Mouse (Mus musculus) adrenal gland, postnatal 36 days (tissue): ENCODE measurements around the gene Pcyt1a. TPM values are rescaled to one million over a fixed set of nuclear protein-coding genes. Genes with fewer than 3 reads are reported as not detected.
"Not testable (repeated sequence)": the region's sequence is repeated elsewhere in the genome, so short reads cannot be mapped to it uniquely, and the experiment has no call there.

Source experiments
- DNase-seq, 2 experiments: peaks; one replicate each; pipeline ENCODE4 v3.0.0; 2021; ENCODE audit warnings: mixed read lengths in 1 of 2
- total RNA-seq, 2 experiments: library from RNA; stranded (reverse); gene quantifications; 2 replicates each; pipeline ENCODE4 v1.2.3; 2021

The Pcyt1a gene
- total RNA-seq, 2 experiments from 2014 or later, result 86.1 to 103 TPM

DNA sequence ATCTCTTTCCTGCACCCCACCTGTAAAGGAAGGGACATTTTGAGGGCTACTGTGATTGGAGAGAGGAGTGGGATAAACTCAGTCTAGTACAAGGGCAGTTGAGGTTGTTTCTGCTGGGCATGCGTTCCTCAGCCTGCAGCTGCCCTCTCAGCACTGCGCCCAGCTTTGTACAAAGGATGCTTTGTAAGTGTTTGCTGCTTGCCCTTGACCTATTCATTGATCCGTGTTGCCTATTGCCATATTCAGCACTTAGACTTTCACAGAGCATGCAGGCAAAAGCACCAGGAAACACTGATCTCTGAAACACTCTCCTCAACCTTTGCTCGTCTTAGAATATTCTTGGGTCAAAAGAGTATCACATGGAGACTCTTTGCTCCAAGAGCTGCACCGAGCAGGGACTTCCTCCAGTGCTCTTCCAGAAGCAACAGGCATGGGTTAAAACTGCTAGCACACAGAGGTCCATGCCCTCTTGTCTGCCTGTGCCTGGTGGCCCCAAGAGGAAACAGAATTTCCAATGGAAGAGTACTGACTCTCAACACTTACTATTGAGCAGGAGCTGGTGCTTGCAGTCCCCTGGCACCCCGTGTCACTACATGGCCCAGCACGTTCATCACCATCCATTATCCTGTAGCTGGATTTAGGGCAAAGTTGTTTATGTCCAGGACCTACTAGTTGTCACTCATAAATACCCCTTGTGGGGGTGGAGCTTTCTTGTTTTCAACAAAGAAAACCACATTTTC lies 41.7 kb downstream of the Pcyt1a start:
- DNase-seq, result no peak

DNA sequence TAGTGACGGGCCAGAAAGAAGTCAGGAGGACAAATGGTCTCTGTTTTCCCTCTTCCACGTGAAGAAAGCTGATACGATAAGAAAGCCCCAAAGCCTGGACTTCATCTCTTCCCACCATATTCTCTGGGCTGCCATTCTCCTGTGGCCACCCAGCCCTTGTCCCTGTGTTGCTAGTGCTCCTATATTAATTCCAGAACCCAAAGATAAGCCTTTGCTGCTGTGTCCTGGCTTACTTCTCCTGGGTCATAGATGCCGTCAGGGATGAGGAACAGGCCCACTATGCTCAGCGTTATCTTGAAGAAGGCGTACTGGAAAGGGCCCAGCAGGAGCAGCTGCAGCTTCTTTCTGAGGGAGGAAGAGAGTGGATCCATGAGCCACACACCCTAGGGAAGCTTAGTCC lies 46.6 kb downstream of the Pcyt1a start:
- no peak for DNase-seq

DNA sequence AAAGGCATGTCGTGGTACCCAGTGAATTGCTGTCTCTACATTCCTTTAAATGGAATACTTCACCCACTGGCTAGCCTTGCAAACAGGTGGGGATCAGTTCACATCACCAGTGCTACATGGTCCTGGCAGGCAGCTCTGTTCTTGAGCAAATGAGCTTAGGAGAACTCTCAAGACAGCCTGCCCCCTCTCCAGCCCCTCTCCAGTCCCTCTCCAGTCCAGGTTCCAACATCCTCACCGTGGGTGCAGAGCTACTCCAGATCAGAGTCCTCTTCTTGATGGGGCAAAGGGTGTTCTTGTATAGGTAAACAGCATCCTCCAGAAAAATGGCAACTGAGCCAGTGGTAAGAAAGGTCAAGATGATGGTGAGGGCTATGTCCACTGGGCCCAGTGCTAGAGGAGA lies 48.7 kb downstream of the Pcyt1a start:
- no peak for DNase-seq

DNA sequence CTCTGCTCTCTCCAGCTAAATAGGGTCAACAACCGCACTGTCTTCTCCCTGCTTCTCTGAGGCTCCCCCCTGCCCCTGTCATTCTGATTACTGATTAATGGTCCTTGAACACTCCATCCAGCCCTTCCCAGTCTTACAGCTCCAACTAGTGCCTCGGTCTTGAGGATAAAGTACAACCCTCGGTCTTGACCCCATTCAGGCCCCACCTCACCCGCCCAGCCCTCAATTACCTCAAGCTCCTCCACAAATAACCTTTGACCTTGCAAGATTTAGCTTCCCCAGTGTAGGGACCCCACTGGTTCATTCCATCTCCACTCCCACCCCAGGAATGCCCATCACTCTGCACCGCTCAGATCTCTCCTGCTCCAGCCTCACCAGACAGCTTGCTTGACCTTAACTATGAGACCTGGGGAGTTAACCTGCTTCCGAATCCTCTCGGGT lies 53.7 kb downstream of the Pcyt1a start:
- no peak for DNase-seq

GRCm38 (mm10) chr16:32485209-32485608 lies 54.5 kb downstream of the Pcyt1a start:
- DNase-seq, result no peak

DNA sequence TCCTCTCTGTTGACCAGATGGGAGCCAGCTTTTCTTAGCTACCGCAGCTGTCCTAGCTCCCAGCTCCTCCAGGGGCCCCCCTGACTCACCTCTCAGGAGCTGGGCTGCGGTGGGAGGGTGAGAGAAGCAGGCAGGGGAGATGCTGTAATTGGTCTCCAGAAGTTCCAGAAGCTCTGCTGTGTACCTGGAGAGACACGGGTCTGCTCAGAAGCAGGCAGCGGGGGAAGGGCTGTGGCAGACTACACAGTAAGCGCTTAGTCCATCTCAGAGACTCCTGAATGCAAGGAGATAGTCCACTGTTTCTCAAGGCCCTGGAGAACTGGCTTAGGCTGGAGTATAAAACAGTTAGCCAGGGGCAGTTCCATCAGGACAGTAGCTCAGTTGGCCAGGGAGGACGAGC lies 55.3 kb downstream of the Pcyt1a start:
- DNase-seq, result no peak

DNA sequence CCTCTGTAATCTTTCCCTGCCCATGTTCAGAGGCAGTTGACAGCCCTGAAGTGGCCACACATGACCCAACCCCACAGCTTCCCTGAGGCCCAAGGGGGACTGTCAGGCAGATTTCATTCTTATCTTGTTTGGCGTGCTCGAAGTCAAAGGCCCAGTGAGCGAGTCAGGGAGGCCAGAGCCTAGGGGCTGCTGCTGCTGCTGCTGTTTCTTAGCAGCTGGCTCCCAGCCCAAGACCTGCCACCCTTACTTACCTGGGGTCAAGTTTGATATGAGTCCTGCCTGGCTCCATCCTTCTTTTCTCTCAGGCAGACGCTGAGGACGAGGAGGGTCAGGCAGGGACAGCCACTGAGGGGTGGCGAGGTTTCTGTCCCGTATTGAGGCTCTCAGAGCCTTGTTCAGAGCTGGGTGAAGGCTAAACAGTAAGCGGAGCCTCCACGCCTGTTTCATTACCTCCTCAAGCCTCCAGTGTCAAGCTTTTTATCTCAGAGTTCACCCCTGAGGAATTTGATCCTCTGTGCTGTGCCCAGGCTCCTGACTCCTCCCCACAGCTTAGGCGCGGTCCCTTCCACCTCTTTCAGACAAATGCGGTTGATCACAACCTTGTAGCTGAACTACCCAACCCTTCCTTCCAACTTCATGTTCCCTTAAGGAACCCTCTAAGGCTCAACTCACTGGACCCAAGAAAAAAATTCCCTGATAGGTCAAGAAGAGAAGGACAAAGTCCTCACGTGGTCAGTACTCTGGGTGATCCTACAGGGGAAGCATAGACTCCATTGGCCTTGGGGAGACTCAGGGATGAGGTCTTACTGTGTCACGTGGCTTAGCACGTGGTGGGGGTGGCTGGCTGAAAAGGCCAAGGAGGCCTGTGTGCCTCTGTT lies 56.8 kb downstream of the Pcyt1a start, which contains the start of gene Slc51a:
TSS of gene Slc51a (minus strand) at position 646 of the 878 bp plus-strand sequence.
- no peak for DNase-seq

DNA sequence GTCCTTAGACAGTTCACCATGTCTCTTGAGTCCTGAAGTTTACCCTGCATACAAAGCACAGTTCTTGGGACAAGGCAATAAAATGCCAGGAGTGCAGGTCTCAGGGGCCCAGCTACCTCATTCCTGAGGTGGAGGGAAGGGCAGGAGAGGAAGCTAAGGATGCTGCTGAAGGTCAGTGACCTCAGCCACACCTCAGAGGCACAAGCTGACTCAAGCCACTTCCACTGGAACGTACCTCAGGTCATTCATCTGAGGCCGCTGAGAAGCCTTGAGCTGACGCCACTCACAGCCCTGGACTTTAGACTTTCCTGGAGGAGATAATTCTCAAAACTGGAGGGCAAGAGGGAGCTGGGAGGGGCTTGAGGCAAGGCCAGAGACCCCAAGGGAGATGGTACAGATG lies 58.2 kb downstream of the Pcyt1a start:
- no peak for DNase-seq

DNA sequence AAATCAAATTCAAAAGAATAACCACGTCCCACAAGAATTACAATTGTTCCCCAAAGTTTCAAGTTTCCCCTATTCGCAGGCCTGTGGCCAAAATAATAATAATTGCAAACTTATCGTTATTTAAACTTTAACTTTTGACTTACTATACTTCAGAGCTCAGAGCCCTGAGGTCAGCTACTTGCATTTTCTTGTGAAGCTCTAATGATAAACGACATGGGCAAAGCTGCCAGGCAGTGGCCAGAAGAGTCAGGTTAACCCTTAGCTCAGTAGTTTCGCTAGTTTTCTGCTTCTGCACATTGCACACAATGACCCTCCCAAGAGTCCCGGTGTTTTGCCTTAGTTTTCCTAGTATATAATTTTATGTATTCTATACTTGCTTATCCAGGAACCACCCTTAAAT lies 63.6 kb downstream of the Pcyt1a start:
- not testable (repeated sequence) for DNase-seq

DNA sequence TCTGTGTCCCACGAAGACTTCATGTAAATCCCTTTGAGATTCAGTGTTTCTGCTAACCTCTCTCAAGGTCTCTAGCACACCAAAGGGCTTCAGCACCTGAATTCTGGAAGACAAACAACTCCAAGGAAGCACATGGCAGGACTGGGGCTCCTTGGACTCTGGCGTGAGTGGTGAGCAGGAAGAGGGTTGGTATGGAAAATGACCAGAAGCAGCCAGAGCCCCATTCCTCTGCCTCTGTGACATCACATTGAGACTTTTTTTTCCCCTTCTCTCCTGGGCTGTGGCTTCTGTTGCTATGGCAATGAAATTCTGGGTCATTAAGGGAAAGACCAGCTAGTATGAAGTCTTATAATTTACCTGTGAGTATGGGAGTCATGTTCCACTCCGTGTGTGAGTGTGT lies 65.2 kb downstream of the Pcyt1a start, which contains the start of gene Zdhhc19:
TSS of gene Zdhhc19 (plus strand) at position 301 of the 400 bp plus-strand sequence.
- no peak for DNase-seq

DNA sequence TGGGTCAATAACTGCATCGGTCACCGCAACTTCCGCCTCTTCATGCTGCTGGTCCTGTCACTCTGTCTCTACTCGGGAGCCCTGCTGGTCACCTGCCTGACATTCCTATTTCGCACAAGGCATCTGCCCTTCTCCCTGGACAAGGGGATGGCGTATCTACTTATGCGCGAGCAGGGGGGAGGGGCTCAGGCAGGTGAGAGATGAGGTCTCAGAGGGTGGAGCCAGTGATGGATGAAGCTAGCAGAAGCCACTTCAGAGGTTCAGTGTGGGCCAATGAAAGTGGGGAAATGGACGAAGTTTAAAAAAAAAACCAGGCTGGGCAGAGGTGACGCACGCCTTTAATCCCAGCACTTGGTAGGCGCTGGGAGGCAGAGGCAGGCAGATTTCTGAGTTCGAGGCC lies 68.3 kb downstream of the Pcyt1a start:
- DNase-seq, result no peak

- DNase-seq, result peak; percentile 85 to 91
Observed at GRCm38 (mm10) chr16:32499430-32500037, 68.8 kb downstream of the Pcyt1a start.

- DNase-seq, result no peak
Observed at GRCm38 (mm10) chr16:32501459-32501858, 70.7 kb downstream of the Pcyt1a start.

- no peak for DNase-seq
Observed at GRCm38 (mm10) chr16:32502621-32503335, 72.1 kb downstream of the Pcyt1a start.

- no peak for DNase-seq
Observed at GRCm38 (mm10) chr16:32503633-32504032, 72.9 kb downstream of the Pcyt1a start.

GRCm38 (mm10) chr16:32506298-32506697 lies 75.6 kb downstream of the Pcyt1a start:
- DNase-seq, result no peak

DNA sequence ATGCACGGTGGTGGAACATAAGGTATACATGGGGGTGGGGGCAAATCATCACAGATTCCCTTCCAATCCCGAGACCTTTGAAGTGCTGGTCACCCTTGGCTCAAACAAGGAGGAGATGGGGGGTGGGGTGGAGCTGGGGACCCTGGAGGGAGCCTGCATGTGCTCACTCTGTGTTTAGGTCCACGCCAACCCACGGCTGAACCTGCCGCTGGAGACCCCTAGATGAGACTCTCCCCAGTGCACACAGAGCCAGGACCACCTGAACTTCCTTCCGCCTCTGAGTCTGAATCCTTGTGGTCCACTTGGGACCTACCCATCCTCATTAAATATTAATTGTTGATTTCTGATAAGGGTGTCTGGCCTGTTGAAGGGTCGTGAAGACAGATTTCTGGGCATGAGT lies 76.1 kb downstream of the Pcyt1a start:
- DNase-seq, result no peak

GRCm38 (mm10) chr16:32507407-32507806 lies 76.7 kb downstream of the Pcyt1a start:
- DNase-seq, result peak; percentile 61 to 69

DNA sequence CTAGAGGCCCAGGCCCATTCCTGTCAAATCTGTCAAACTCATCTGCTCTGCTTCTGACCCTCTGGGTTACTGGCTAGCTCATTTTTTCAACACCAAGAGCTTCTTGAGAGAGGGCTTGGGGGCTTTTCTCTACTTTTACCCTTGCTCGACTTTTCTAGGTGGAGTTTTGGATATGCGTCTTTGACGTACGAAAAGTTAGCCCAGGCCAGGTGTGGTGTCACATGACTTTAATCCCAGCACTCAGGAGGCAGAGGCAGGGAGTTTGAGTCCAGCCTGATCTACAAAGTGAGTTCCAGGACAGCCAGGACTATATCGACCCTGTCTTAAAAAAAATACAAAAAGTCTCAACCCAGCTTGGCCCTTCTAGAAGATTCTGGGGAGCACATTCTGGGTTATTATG lies 77.3 kb downstream of the Pcyt1a start:
- no peak for DNase-seq

DNA sequence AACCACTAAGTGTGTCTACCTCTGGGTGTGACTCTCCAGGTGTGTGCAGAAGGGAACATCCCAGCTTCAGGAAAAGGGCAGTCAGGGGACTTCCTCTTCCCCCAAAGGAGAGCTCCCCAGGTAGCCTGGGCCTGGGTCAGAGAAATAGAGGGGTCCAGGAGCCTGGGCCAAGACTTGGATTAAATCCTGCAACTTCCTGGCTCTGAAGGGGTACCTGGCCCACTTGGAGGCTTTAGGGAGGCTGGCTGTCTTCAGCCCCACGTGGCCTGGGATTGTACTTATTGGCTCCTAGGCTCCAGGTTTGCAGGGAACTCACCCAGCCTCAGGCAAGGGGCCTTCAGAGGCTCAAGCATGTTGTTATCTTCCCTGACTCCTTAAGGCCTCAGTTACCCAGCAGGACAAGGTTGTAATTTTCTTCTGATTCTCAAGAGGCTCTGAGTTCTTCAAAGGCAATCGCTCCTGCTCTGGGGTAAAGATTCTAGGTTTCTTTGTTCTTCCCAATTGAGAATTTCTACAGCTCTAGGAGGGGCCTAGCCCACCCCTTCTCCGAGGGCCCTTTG lies 77.9 kb downstream of the Pcyt1a start:
- DNase-seq, result no peak

GRCm38 (mm10) chr16:32509066-32509942 lies 78.6 kb downstream of the Pcyt1a start:
- peak; percentile 9 to 40 for DNase-seq
